Mouse (Mus musculus): ENCODE measurements around the gene Ppa1. TPM values are rescaled to one million over a fixed set of nuclear protein-coding genes. Genes with fewer than 3 reads are reported as not detected.
A peak's percentile ranks its signal among the peaks of the same experiment; 100 is the strongest.
"Not testable (repeated sequence)": the region's sequence is repeated elsewhere in the genome, so short reads cannot be mapped to it uniquely, and the experiment has no call there.

The Ppa1 gene
- total and polyA plus RNA-seq, 3 experiments = 178 to 337 (median 249) TPM

GRCm38 (mm10) chr10:61618528-61618927 is 29.8 kb upstream of the Ppa1 start:
- in situ Hi-C loops (cut with MboI; ENCODE audit: low pct_ligation_motif_present, low pct_unique_long_range_greater_than_20kb, low sequenced_read_pairs) (no loop called here), dilution Hi-C loops (cut with MboI; ENCODE audit: extremely low pct_ligation_motif_present, extremely low pct_unique_long_range_greater_than_20kb, low sequenced_read_pairs) (no loop called here)
- peak; percentile 14 for DNase-seq (ENCODE audit: extremely low read depth)
- TF ChIP-seq PAX5 (IDR thresholded peaks at IDR 0.05; ENCODE audit: low read length) (no peak), CTCF (conservative IDR thresholded peaks at IDR 0.05 in 1 of 2, IDR thresholded peaks at IDR 0.05 in 1 of 2; ENCODE audit: low read depth in 2 of 2, low read length in 2 of 2) (peak; percentile 15 to 32; a peak in 1 of 4 replicates), ZNF384 (IDR thresholded peaks at IDR 0.05; ENCODE audit: low read depth, low read length) (no peak)
- Histone ChIP-seq H3K79me2 (replicated peaks; ENCODE audit: control insufficient read depth, extremely low read depth, insufficient read depth, poor library complexity, severe bottlenecking) (no peaks in the 10 kb centered on the region), H3K4me3 (replicated peaks in 1 of 3; ENCODE audit: low read depth in 2 of 3, low read length in 2 of 3, poor library complexity in 1 of 3) (no peak overlapping the region), H3K9me3 (replicated peaks; ENCODE audit: low read length) (peaks cover 6% of the 10 kb centered on the region), H3K4me1 (ENCODE audit: control insufficient read depth in 1 of 2, insufficient read depth in 2 of 2) (peaks cover 3 to 19% of the 10 kb centered on the region in 2 experiments; a peak in 3 of 4 replicates), H3K36me3 (replicated peaks in 1 of 2; ENCODE audit: control insufficient read depth in 1 of 2, insufficient read depth in 1 of 2, low read length in 1 of 2) (no peaks in the 10 kb centered on the region), H3K27ac (ENCODE audit: insufficient read depth, low read depth) (no peak overlapping the region), H3K27me3 (replicated peaks) (no peaks in the 10 kb centered on the region), H3K4me2 (ENCODE audit: insufficient read depth, low read depth, poor library complexity, severe bottlenecking) (no peak overlapping the region), H3K9ac (ENCODE audit: insufficient read depth, low read depth) (no peak overlapping the region)

GRCm38 (mm10) chr10:61621681-61622080 is 26.7 kb upstream of the Ppa1 start:
- dilution Hi-C loops (cut with MboI; ENCODE audit: extremely low pct_ligation_motif_present, extremely low pct_unique_long_range_greater_than_20kb, low sequenced_read_pairs) (no loop called here), in situ Hi-C loops (cut with MboI; ENCODE audit: low pct_ligation_motif_present, low pct_unique_long_range_greater_than_20kb, low sequenced_read_pairs) (no loop called here)
- DNase-seq (ENCODE audit: extremely low read depth) = peak; percentile 53
- TF ChIP-seq CHD2 (IDR thresholded peaks at IDR 0.05; ENCODE audit: low read length) = no peak
- TF ChIP-seq MYC (IDR thresholded peaks at IDR 0.05; ENCODE audit: low read depth, low read length) = no peak
- no peak for TF ChIP-seq MAZ (IDR thresholded peaks at IDR 0.05; ENCODE audit: low read depth, low read length)
- TF ChIP-seq RCOR1 (conservative IDR thresholded peaks at IDR 0.05; ENCODE audit: low read depth, low read length) = no peak
- TF ChIP-seq ETS1 (conservative IDR thresholded peaks at IDR 0.05; ENCODE audit: low read depth, low read length) = no peak
- no peak for TF ChIP-seq POLR2A (IDR thresholded peaks at IDR 0.05; ENCODE audit: low read depth, low read length)
- no peak for TF ChIP-seq MAX (IDR thresholded peaks at IDR 0.05; ENCODE audit: low read length)
- Histone ChIP-seq H3K4me1 (ENCODE audit: control insufficient read depth in 1 of 2, insufficient read depth in 2 of 2) (peaks cover 3 to 19% of the 10 kb centered on the region in 2 experiments; a peak in 3 of 4 replicates), H3K27me3 (replicated peaks) (no peaks in the 10 kb centered on the region), H3K9ac (ENCODE audit: insufficient read depth, low read depth) (no peak overlapping the region), H3K4me2 (ENCODE audit: insufficient read depth, low read depth, poor library complexity, severe bottlenecking) (no peak overlapping the region), H3K36me3 (replicated peaks in 1 of 2; ENCODE audit: control insufficient read depth in 1 of 2, insufficient read depth in 1 of 2, low read length in 1 of 2) (no peaks in the 10 kb centered on the region), H3K9me3 (replicated peaks; ENCODE audit: low read length) (peaks cover 8% of the 10 kb centered on the region), H3K79me2 (replicated peaks; ENCODE audit: control insufficient read depth, extremely low read depth, insufficient read depth, poor library complexity, severe bottlenecking) (no peaks in the 10 kb centered on the region), H3K4me3 (replicated peaks in 1 of 3; ENCODE audit: low read depth in 2 of 3, low read length in 2 of 3, poor library complexity in 1 of 3) (no peak overlapping the region), H3K27ac (ENCODE audit: insufficient read depth, low read depth) (no peak overlapping the region)

- H3K79me2 ChIP-seq (replicated peaks; ENCODE audit: control insufficient read depth, extremely low read depth, insufficient read depth, poor library complexity, severe bottlenecking); in situ Hi-C loops (cut with MboI; ENCODE audit: low pct_ligation_motif_present, low pct_unique_long_range_greater_than_20kb, low sequenced_read_pairs); H3K4me3 ChIP-seq (replicated peaks in 1 of 3; ENCODE audit: low read depth in 2 of 3, low read length in 2 of 3, poor library complexity in 1 of 3); dilution Hi-C loops (cut with MboI; ENCODE audit: extremely low pct_ligation_motif_present, extremely low pct_unique_long_range_greater_than_20kb, low sequenced_read_pairs); DNase-seq (ENCODE audit: extremely low read depth); H3K9ac ChIP-seq (ENCODE audit: insufficient read depth, low read depth); H3K36me3 ChIP-seq (replicated peaks in 1 of 2; ENCODE audit: control insufficient read depth in 1 of 2, insufficient read depth in 1 of 2, low read length in 1 of 2); H3K9me3 ChIP-seq (replicated peaks; ENCODE audit: low read length); H3K4me2 ChIP-seq (ENCODE audit: insufficient read depth, low read depth, poor library complexity, severe bottlenecking); H3K27me3 ChIP-seq (replicated peaks); H3K27ac ChIP-seq (ENCODE audit: insufficient read depth, low read depth): not testable (repeated sequence)
- TF ChIP-seq RAD21 (IDR thresholded peaks at IDR 0.05; ENCODE audit: low read depth, low read length) (peak; percentile 31), CTCF (conservative IDR thresholded peaks at IDR 0.05 in 1 of 2, IDR thresholded peaks at IDR 0.05 in 1 of 2; ENCODE audit: low read depth in 2 of 2, low read length in 2 of 2) (peak in 1 of 2 experiments; percentile 54; a peak in 2 of 4 replicates)
- peaks cover 3 to 19% of the 10 kb centered on the region in 2 experiments; a peak in 3 of 4 replicates for H3K4me1 ChIP-seq (ENCODE audit: control insufficient read depth in 1 of 2, insufficient read depth in 2 of 2)
These were observed 24.5 kb upstream of the Ppa1 start for GRCm38 (mm10) chr10:61623874-61624273.

Measured in CH12.LX (cell line).